ENCODE assay signal across 15 mouse cellular contexts in the genomic region with DNA sequence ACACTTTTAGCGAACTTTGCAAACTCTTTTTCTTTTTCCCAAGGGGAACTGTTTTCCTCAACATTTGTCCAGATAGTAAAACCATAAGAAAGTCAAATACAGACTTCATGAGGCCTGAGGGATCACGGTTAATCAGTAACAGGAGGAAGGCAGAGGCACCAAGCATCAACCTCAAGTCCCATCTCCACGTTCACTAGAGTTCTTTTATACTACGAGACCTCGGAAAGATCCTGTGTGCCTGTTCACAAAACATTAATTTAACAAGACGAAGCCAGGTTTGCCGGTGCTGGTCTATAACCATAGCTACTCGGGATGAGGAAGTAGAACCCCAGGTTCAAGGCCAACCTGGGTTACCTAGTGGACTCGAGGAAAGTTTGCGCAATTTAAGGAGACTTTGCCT. TPM values are rescaled to one million over a fixed set of nuclear protein-coding genes. Genes with fewer than 3 reads are reported as not detected.
"Had no signal": no experiment of that assay in that cellular context is flagged by ENCODE, and none has a peak within 500 bp of the region (broad histone marks: within the 10 kb centered on the region; RNA-seq: fewer than 3 reads in every experiment).

No protein-coding gene starts in this region.

- H3K9me3 ChIP-seq: limb, embryonic 13.5 days; midbrain, embryonic 12.5 days; neural tube, embryonic 13.5 days had no signal

- H3K27ac ChIP-seq: hindbrain, postnatal 0 days; limb, embryonic 13.5 days; liver, embryonic 14.5 days; midbrain, embryonic 12.5 days; neural tube, embryonic 13.5 days had no signal

- H3K9ac ChIP-seq: limb, embryonic 13.5 days; liver, embryonic 14.5 days; midbrain, embryonic 12.5 days; neural tube, embryonic 13.5 days had no signal

- H3K4me3 ChIP-seq: limb, embryonic 13.5 days; midbrain, embryonic 12.5 days; neural tube, embryonic 13.5 days had no signal

- H3K4me2 ChIP-seq: limb, embryonic 13.5 days; midbrain, embryonic 12.5 days; neural tube, embryonic 13.5 days had no signal

- H3K36me3 ChIP-seq: limb, embryonic 13.5 days; midbrain, embryonic 12.5 days; neural tube, embryonic 13.5 days had no signal

- ATAC-seq: hindbrain, postnatal 0 days; midbrain, embryonic 16.5 days had no signal

- DNase-seq: layer of hippocampus, adult 9-11 months; lung, adult 18-20 months; right cerebral cortex, postnatal 14 days; thymus, adult 2 months; thymus, postnatal 25 days had no signal

RNA-seq across cellular contexts. Expression of gene F2rl1, which starts 2.9 kb away (rescaled TPM):
- polyA plus RNA-seq: hindbrain, postnatal 0 days; neural tube, embryonic 13.5 days had no signal

RNA-seq across cellular contexts. Expression of gene S100z, which starts 43.7 kb away (rescaled TPM):
- total RNA-seq: hindbrain, postnatal 0 days; left cerebral cortex, postnatal 36 days; liver, adult 2 months; megakaryocyte-erythroid progenitor cell, adult 5-6 weeks had no signal
- polyA plus RNA-seq: hindbrain, postnatal 0 days; limb, embryonic 13.5 days; liver, adult 2 months; liver, embryonic 14.5 days; lung, embryonic 16.5 days; midbrain, embryonic 12.5 days; midbrain, embryonic 16.5 days; neural tube, embryonic 13.5 days; thymus, adult 2 months had no signal
